Mouse (Mus musculus): Measurements from ENCODE around the gene Htra1. TPM values are rescaled to one million over a fixed set of nuclear protein-coding genes. Genes with fewer than 3 reads are reported as not detected.

Gene Htra1
- polyA plus RNA-seq, 1 experiment = 184 TPM

DNA sequence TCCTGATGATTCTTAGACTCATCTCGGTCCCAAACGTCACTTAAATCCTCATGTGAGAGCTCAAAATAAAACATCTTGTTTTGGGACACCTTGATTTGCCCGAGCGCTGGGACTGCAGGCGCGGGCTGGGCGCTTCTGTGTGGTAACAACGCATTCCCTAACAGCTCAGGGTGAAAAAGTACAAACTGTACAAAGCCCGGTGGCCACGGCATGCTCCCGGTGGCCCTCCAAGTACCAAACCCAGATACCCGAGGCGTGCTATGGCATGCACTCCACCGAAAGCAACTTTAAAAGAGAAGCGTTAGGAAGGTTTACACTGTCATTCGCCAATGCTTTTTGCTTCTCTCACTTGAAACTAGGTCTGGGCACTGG lies 504 bp upstream of the Htra1 start:
- DNase-seq (ENCODE audit: low spot score) = no peak

DNA sequence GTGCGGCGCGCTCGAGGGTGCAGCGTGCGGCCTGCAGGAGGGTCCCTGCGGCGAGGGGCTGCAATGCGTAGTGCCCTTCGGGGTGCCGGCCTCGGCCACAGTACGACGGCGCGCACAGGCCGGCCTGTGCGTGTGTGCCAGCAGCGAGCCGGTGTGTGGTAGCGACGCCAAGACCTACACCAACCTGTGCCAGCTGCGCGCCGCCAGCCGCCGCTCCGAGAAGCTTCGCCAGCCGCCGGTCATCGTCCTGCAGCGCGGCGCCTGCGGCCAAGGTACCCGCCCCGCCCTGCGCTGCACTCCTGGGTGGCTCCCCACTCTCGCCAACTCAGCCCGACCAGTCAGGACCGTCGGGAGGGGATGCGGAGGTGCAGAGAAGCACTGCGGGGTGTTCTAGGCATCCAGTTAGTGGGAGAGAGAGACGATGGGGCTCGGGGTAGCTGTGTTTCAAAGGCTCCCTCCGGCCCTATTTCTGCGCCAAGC lies 601 bp downstream of the Htra1 start:
- DNase-seq (ENCODE audit: low spot score) = peak; percentile 46

DNA sequence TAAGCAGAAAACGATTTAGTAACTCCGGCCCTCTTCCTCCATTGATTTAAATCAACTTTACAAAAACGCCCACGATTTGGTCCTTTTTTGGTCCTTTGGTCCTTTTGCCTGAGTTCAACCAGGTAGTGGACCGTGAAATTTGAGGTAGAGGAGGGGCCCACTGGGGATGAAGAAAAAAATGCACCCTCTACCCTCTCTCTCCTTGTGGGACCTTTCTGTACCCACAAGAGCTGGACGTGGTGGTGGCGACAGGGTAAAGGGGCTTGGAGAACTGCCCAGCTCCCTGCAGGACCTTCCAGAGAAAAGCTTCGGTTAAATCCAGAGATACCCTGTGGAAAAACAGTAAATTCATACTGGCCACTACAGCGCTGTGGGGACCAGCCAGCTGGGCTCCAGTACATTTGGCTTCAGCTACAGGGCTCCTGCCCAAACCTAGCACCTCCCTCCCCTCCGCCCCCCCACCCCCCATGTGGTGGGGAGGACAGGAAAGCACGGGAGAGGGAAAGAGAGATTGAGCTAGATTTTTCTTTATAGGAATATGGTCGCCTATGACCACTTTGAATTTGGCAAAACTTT lies 1.4 kb downstream of the Htra1 start:
- no peak for DNase-seq (ENCODE audit: low spot score)

DNA sequence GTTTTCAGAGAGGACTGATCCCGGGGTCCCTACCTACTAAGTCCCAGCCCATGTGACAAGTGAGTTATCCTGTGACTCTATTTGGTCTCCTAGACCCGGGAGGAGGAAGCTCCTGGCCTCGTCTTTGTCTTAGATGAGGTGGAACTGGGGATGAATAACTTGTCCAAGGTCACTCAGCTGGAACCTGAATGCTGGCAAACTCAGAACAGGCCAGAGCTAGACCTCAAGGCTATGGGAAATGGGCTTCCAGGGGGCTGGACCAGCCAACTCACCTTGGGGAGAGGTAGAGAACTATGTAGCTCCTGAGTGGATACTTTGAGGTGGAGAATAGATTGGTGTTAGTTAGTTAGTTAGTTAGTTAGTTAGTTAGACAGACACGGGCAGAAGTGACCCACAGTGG lies 2.1 kb downstream of the Htra1 start:
- no peak for DNase-seq (ENCODE audit: low spot score)

DNA sequence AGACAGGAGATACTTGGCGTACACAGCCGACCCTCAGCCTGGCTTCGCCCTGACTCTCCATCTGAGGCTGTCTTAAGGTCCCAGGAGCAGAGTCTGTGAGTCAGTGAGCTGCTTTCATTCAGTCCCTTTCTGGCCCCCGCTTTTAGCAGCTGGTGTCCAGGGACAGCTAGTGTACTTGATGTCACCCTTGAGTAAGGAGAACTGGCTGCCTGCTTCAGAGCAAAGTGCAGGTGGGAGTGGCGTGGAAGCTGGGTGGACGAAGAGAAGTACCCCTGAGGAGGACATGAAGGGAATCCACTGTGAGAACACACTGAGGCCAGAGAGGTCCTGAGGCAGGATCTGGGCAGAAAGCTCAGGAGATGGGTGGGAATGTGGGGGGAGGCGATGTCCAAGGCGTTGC lies 3.0 kb downstream of the Htra1 start:
- no peak for DNase-seq (ENCODE audit: low spot score)

DNA sequence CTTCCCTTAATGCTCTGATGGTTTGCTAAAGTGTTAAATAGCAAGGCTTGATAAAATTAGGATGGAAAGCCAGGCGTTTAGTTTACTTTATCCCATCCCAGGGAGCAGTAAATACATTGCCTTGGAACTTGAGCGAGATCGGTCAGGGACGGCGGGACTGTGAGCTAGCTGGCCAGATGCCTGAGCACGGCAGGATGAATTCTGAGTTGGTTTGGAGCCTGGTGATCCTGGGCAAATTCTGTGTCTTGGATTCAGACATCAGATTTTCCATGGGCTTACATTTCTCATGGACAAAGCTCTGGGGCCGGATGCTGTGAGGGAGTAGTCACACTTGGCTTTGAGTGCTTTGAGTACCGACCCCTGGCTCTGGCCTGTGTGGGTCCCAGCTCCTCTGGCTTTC lies 4.8 kb downstream of the Htra1 start:
- no peak for DNase-seq (ENCODE audit: low spot score)

DNA sequence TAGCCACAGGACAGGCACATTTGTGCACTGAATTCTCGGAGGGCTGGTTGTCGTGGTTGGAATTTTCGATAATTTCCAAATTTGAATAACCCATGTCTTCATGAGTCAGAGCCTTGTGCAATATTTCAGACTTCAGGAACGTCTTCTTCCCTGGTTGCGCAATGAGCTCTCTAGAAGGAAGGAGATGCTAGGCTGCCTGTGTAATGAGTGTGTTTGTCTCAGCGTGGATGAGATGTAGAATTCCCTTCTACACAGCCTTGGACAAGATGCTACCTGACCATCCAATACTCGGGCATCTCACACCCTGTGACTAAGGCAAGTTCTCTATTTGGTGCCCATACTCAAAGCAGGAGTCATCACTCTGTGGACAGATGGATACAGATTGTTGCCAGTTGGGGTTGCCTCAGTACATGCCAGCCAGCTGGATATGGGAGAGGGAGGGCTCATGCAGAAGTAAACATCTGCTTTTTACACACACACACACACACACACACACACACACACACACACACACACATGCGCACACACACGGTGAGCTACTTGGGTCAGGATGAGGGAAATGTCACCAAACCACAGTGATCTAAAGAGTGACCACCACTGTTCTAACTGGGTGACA lies 7.5 kb downstream of the Htra1 start:
- DNase-seq (ENCODE audit: low spot score) = no peak

DNA sequence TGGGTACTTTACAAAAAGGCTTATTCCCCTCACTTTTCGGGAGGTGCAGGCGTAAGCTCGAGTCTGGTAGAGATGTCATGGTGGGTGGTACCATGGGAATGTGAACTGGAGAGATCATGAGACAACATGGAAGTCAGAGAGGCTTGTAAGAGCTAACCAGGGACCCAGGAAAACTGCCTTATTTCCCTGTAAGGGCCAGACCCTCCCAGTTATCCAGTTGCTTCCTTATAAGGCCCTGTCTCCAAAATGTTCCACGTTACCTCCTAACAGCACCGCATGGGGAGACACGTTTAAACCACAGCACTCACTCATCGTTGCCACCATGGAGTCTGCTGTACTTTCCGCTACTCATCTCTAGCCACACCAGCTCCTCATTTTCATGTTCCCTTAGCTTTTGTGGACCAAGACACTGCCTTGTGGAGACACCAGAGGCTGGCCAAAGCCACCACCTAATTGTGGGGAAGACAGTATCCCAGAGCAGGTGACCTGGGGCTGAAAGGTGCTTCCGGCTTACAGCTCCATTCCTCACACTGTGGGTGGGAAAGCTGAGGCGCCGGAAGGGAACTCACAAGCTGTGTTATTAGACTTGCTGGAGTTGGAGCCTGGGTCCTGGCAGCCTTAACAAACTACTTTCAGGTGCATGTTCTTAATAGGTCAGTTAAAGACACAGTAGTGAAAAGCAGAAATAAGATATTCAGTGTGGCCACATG lies 9.0 kb downstream of the Htra1 start:
- DNase-seq (ENCODE audit: low spot score) = no peak

DNA sequence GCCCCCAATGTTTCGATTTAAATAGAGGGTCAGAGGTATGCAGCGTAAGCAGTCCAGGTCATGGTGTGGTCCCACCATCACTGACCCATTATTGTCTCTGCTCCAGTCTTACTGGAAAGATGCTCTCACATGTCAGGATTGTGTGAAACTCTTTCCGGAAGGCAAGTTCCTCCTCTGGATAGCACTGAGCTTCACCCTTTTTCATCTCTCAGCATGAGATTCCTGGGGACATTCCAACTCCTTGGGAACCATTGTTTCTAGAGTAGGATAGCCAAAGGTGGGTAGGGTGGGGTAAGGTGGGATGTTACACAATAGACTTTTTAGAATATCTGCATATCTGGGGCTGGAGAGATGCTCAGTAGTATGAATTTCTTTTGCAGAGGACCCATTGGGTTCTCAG lies 9.8 kb downstream of the Htra1 start:
- no peak for DNase-seq (ENCODE audit: low spot score)

DNA sequence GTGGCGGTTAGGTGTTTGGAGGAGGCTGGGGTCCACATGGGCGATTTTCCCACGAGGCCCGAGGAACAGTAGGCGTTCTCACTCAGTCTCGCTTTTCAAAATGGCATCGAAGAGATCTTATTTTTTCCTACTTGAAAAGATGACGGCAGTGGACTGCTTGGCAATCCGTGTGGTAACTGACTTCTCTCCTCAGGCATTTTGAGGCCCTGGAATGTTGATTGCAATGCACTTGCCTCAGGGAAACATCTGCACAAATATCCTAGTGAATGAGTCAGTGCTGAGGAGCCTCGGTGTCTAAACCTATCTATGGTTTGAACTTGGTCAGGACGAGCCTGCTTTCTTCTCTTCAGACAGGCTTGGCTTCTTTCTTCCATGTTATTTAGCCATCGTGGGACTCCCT lies 10.4 kb downstream of the Htra1 start:
- DNase-seq (ENCODE audit: low spot score) = no peak

DNA sequence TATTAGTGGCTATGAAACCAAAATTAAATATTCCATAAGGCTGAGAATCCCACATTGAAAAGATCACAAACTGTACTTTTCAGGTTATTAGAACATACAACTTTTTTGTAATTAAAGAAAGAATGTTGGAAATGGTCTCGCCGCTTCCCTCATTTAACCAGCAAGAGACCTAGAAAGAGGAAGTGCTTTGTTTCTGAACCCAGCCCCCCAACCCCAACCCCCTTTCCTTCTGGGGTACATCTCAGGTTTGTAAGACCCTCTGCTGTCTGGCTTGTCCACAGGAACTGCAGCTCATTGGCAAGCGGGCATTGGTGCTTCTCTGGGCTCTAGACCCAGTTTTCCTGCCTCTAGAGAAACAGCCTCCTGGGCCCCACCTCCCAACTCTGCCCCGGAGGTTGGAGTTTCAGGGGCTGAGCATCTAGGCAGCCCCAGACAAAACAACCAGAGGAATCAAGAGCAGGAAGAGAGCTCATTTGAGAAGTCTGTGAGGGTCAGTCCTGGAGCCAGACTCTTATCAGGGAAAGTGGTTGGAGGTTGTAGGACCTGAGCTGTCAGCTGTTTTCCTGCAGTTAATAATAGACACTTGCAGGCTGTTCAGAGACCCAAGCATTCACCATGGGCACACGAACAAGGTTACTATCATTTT lies 12.8 kb downstream of the Htra1 start:
- no peak for DNase-seq (ENCODE audit: low spot score)

DNA sequence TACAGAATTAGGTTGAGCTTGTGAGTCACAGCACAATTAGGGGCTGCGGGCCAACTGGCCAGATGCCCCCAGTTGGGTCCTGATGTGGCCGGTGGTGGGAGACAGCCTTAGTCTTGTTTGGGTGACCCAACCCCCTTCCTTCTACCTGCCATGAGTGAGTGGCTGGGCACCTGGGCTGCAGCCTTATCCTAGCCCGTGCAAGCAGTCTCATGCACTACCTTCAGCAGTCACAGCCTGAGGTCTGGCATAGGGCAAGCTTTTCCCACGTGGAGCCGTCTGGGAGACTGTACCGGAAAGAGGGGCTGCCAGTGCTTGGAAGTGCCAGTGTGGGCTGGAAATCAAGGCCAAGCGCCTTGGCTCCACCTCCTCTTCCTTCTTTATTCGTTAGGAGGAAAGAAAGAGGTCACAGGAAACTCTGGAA lies 13.4 kb downstream of the Htra1 start:
- DNase-seq (ENCODE audit: low spot score) = no peak

DNA sequence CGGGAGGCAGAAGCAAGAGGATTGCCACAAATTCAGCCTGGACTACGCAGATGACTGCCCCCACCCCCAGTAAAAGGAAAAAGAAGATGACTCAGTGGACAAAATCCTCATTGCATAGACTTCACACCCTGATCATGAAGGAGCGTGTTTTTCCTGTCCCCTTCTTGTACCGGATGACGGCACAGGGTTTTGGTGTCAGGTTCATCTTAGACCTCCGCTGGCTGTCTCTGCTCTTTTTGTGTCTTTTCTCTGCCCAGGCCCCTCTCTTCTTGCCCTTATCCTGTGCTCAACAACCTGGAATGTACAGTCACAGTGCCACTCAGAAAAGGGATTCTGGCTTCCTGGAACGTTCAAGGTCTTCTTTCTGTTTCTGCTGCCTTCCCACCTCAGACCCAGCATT lies 14.6 kb downstream of the Htra1 start:
- no peak for DNase-seq (ENCODE audit: low spot score)

DNA sequence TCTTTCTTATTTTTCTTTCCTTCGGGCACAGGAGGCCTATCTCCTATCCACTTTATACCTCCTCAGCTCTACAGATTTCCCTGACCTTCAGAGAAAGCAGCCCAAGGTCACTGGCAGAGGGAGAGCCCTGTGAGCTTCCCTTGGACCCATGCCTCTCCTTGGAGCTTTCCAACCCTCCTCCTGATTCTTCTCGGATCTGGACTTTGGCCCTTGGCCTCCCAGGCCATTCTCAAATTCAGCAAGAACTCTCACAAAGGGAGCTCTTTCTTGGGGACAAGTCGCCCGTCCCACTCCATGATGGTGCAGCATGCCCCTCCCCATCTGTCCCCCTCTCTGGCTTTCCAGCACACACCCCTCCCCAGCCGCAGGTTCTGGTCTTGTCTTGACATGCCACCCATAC lies 15.1 kb downstream of the Htra1 start:
- DNase-seq (ENCODE audit: low spot score) = no peak

DNA sequence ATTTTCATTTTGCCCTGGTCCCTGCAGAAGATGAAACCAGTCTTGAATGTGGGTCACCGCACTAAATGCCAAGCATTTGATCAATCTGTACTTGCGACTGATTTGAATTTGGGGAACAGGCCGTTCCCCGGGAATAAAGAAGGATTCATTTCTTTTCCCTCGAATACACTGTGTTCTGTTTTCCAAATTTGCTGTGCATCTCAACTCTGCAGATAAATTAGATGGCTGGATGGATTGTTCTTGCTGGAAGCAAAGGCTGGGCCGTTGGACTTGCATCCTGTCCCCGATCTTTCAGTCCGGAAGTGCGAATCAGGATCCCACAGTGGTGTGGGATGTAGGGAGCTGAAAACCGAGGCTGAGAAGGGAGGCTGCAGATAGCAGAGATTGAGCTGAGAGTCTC lies 17.5 kb downstream of the Htra1 start:
- no peak for DNase-seq (ENCODE audit: low spot score)

DNA sequence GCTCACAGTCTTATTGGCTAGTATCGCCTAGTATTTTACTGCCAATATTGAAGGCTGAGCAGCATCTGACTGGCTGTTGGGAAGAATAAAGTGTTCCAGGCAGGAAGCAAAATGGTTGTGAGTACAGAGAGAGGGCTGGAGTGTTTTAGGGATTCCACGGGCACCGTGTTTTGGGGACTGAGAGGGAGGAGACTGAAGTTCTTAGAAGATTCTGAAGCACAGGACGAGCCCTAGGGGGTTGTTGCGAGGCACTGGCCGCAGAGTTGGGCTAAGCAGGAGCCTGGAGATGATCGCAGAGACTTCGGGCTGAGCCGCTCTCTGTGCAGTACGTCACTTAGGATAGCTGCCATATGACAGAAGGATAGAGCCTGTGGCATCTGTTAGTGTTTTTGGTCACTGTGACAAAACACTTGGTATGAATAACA lies 18.3 kb downstream of the Htra1 start:
- no peak for DNase-seq (ENCODE audit: low spot score)

DNA sequence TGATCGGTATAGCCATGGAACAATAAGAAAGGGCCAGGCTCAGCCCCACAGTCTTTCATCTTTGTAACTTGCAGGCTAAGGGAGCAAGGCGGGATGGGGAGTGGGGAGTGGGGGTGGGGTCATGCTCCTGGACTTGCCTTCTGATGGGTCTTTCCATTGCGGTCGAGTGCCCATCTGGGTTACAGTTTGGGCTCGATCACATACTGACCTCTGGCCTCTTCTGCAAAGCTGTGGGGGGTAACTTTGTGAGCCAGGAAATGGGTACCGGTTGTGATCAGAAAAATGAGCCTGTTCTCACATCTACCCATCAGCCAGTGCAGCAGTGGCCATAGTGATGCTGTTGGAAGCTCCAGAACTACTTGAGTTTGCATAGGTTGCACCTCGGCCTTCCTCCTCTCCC lies 22.6 kb downstream of the Htra1 start:
- no peak for DNase-seq (ENCODE audit: low spot score)

DNA sequence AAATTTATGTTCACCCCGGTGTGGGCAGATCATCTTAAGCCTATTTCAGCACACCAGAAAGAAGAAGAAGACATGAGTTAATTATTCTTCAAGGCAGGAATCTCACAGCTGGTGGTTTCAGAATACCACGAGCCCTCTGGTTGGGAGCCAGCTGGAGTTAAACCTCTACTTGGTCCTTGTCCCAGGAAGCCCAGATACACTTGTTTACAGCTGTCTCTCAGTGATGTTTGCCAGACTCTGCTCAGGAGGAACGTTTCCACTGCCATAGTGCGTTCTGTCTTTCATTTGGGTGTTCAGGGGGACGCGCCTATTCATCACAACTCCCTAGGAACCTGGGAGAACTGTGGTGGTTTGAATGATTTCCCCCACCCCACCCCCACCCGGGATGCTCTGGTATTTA lies 24.0 kb downstream of the Htra1 start:
- DNase-seq (ENCODE audit: low spot score) = no peak

DNA sequence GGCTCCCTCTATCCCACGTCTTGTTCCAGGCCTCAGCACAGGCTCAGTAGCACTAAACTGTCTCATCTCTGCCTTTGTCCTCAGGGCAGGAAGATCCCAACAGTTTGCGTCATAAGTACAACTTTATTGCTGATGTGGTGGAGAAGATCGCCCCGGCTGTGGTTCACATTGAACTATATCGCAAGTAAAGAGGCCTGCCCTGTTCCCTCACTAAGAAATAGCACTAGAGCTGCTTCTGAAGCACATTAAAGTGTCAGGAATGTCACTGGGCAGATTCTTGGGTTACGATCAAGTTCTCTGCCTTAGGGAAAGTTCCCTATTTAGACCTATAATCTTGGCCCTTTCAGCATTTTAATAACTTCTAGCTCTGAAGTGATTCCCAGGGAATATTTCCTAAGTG lies 25.5 kb downstream of the Htra1 start:
- DNase-seq (ENCODE audit: low spot score) = no peak

DNA sequence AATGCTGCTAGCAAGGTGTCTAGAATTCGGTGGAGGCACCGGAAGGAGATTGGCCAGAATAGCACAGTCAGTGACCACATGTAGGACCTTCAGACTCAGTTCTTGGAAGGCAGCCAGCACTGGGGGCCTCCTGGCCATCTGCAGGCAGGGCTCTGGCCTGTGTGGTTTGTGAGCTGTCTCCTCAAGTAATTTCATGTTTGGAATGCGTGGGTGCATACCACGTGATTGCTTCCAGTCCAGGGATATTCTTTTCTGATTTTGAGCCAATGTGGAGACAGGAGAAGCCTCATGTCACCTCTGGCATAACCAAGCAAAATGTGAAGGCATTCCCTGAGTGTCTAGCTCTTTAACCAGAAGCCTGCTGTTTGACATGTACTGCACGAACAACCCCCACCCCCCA lies 28.8 kb downstream of the Htra1 start:
- no peak for DNase-seq (ENCODE audit: low spot score)

DNA sequence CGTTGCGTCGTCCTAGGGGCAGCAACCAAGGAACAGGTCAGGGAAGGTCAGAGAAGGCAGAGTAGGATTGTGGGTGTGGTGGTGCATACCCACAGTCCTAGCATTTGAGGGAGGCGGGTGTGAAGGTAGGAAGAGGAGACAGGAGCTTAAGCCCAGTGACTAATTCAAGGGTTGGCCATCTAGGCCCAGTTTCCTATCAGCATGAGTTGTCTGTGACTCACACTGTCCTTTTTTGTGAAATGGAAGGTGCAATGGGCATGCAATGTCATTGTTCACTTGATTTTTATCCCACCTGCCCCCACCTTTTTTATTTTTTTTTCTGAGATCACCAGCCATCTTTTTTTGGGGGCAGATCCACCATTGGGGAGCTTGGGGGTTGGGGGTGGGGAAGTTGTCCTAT lies 29.5 kb downstream of the Htra1 start:
- DNase-seq (ENCODE audit: low spot score) = no peak

DNA sequence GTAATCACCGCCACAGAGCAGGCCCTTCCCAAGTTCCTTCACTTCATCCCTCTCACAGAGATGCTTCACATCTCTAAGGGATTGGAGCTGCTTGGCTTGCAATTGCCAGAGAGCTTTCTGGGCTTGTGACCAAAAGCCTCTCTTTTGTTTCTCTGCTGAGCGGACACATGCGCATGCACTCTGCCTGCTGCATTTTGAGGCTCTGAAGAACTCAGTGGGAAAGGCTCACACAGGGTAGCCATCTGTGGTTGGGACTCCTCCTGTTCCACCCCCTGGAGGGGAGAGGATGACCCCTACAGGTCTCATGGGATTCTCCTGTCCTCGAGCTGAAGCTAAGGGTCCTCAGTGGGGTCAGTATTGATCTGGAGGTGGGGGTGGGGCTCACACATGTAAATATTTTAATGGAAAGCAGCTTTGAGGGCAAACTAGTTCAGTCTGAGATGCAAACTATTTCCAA lies 30.0 kb downstream of the Htra1 start:
- DNase-seq (ENCODE audit: low spot score) = no peak

DNA sequence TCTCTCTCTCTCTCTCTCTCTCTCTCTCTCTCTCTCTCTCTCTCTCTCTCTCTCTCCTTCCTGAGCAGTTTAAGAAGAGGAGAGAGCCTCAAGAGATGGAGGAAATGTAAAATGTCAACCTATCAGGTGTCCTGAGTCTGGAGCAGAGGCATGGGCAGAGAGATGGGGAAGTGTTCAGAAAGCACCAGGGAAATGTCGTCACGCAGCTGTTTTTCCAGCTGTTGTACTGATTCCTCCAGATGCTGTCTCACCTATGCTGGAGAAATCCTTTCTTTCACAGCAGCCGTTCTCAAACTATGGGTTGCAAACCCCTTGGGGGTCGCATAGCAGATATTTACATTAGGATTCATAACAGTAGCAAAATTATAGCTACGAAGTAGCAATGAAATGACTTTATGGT lies 30.5 kb downstream of the Htra1 start:
- no peak for DNase-seq (ENCODE audit: low spot score)

Data from urinary bladder, adult 2 months (tissue).